Mouse (Mus musculus): ENCODE measurements around the gene Yod1.

DNA sequence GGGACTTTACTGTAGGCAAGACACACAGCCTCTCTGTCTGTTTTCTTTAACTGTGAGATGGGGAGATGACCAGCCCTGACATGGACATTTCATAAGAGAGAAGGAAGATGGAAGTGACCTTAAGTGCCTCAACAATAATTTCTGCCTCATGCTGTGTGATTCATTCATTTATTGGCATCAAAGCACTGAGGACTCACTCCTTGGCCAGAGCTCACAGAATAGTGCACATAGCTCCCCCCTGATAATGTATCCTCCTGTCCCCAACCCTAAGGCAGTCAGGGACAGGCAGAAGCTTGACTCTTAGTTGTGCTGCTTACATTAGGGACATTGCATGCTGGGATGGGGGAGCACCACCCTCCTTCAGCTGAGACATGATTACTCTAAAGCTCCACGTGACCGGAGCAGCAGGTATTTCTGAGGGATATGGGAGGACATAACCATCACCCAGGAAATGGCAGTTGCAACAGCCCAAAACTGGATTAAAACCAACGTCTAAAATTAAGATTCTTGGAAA is 53.9 kb downstream of the Yod1 start:
- TF ChIP-seq POLR2A (IDR thresholded peaks at IDR 0.05; ENCODE audit: insufficient read depth, low read length) (no peak), CTCF (IDR thresholded peaks at IDR 0.05; ENCODE audit: low read depth, low read length) (no peak), EP300 (IDR thresholded peaks at IDR 0.05; ENCODE audit: insufficient read depth, low read depth, low read length) (no peak)
